Mouse (Mus musculus): ENCODE data around the gene Nrip2. TPM values are rescaled to one million over a fixed set of nuclear protein-coding genes. Genes with fewer than 3 reads are reported as not detected.

Gene Nrip2
- polyA plus RNA-seq, 1 experiment, result 0.59 TPM

- no peak for TF ChIP-seq POLR2A (IDR thresholded peaks at IDR 0.05; ENCODE audit: control insufficient read depth, extremely low read depth, insufficient read depth, low read length, poor library complexity)
- no peak for TF ChIP-seq CTCF (IDR thresholded peaks at IDR 0.05; ENCODE audit: borderline replicate concordance, control insufficient read depth, extremely low read depth, insufficient read depth, low read length, poor library complexity)
- no peak for DNase-seq
- peaks cover 5% of the 10 kb centered on the region; the same call in 1 of the 2 replicates for H3K36me3 ChIP-seq (ENCODE audit: control insufficient read depth, insufficient read depth, low read length)
- no peaks in the 10 kb centered on the region for H3K27me3 ChIP-seq (ENCODE audit: control insufficient read depth, insufficient read depth, low read length)
- 21% methylated on average over 9 of the region's 9 CpGs for WGBS
- H3K4me3 ChIP-seq (ENCODE audit: control insufficient read depth, insufficient read depth, low read length), result peak overlapping the region; percentile 99
- H3K27ac ChIP-seq (ENCODE audit: control insufficient read depth, insufficient read depth, low read length), result peak overlapping the region; percentile 14; the same call in 1 of the 2 replicates
- H3K4me1 ChIP-seq (replicated peaks; ENCODE audit: control insufficient read depth, insufficient read depth, low read length), result peaks cover 10% of the 10 kb centered on the region
Observed at GRCm38 (mm10) chr6:128361901-128362300, 37.2 kb upstream of the Nrip2 start.

GRCm38 (mm10) chr6:128362381-128363006, 36.6 kb upstream of the Nrip2 start, which contains the start of the genes Rhno1 and Foxm1:
TSS of gene Rhno1 (minus strand) at chr6:128362911.
TSS of gene Foxm1 (plus strand) at chr6:128362967.
- H3K27ac ChIP-seq (ENCODE audit: control insufficient read depth, insufficient read depth, low read length), result peak within 1 kb of the TSS; percentile 14; the same call in 1 of the 2 replicates
- TF ChIP-seq CTCF (IDR thresholded peaks at IDR 0.05; ENCODE audit: borderline replicate concordance, control insufficient read depth, extremely low read depth, insufficient read depth, low read length, poor library complexity) (0 out of 2 replicates have a peak, but pooled peaks have one; percentile 4), POLR2A (IDR thresholded peaks at IDR 0.05; ENCODE audit: control insufficient read depth, extremely low read depth, insufficient read depth, low read length, poor library complexity) (no peak)
- under 1% methylated on average over 67 of the region's 76 CpGs for WGBS
- peak; percentile 84 for DNase-seq
- H3K36me3 ChIP-seq (ENCODE audit: control insufficient read depth, insufficient read depth, low read length), result peaks cover 8% of the 10 kb centered on the region; the same call in 1 of the 2 replicates
- no peaks in the 10 kb centered on the region for H3K27me3 ChIP-seq (ENCODE audit: control insufficient read depth, insufficient read depth, low read length)
- H3K4me1 ChIP-seq (replicated peaks; ENCODE audit: control insufficient read depth, insufficient read depth, low read length), result peaks cover 10% of the 10 kb centered on the region
- H3K4me3 ChIP-seq (ENCODE audit: control insufficient read depth, insufficient read depth, low read length), result peak within 1 kb of the TSS; percentile 99

- Histone ChIP-seq H3K4me1 (replicated peaks; ENCODE audit: control insufficient read depth, insufficient read depth, low read length) (peaks cover 10% of the 10 kb centered on the region), H3K36me3 (ENCODE audit: control insufficient read depth, insufficient read depth, low read length) (peaks cover 13% of the 10 kb centered on the region; the same call in 1 of the 2 replicates), H3K4me3 (ENCODE audit: control insufficient read depth, insufficient read depth, low read length) (peak overlapping the region; percentile 99), H3K27ac (ENCODE audit: control insufficient read depth, insufficient read depth, low read length) (no peak overlapping the region), H3K27me3 (ENCODE audit: control insufficient read depth, insufficient read depth, low read length) (no peaks in the 10 kb centered on the region)
- TF ChIP-seq POLR2A (IDR thresholded peaks at IDR 0.05; ENCODE audit: control insufficient read depth, extremely low read depth, insufficient read depth, low read length, poor library complexity), result no peak
- TF ChIP-seq CTCF (IDR thresholded peaks at IDR 0.05; ENCODE audit: borderline replicate concordance, control insufficient read depth, extremely low read depth, insufficient read depth, low read length, poor library complexity), result no peak
- WGBS, result 2% methylated on average over 46 of the region's 46 CpGs
- DNase-seq, result no peak
Observed at GRCm38 (mm10) chr6:128363007-128363825, 35.9 kb upstream of the Nrip2 start.

GRCm38 (mm10) chr6:128364721-128365120, 34.4 kb upstream of the Nrip2 start:
- Histone ChIP-seq H3K27me3 (ENCODE audit: control insufficient read depth, insufficient read depth, low read length) (no peaks in the 10 kb centered on the region), H3K4me3 (ENCODE audit: control insufficient read depth, insufficient read depth, low read length) (no peak overlapping the region), H3K4me1 (replicated peaks; ENCODE audit: control insufficient read depth, insufficient read depth, low read length) (peaks cover 10% of the 10 kb centered on the region), H3K36me3 (ENCODE audit: control insufficient read depth, insufficient read depth, low read length) (peaks cover 23% of the 10 kb centered on the region), H3K27ac (ENCODE audit: control insufficient read depth, insufficient read depth, low read length) (no peak overlapping the region)
- no peak for TF ChIP-seq CTCF (IDR thresholded peaks at IDR 0.05; ENCODE audit: borderline replicate concordance, control insufficient read depth, extremely low read depth, insufficient read depth, low read length, poor library complexity)
- TF ChIP-seq POLR2A (IDR thresholded peaks at IDR 0.05; ENCODE audit: control insufficient read depth, extremely low read depth, insufficient read depth, low read length, poor library complexity), result no peak
- whole genome bisulfite sequencing, result 91% methylated on average over 6 of the region's 6 CpGs
- no peak for DNase-seq

- WGBS, result 95% methylated on average over 5 of the region's 5 CpGs
Observed at GRCm38 (mm10) chr6:128366466-128366865, 32.6 kb upstream of the Nrip2 start.

GRCm38 (mm10) chr6:128370040-128370439, 29.1 kb upstream of the Nrip2 start:
- no peak for DNase-seq
- H3K36me3 ChIP-seq (ENCODE audit: control insufficient read depth, insufficient read depth, low read length), result peaks cover 56% of the 10 kb centered on the region
- WGBS, result 95% methylated on average over 5 of the region's 5 CpGs

More at GRCm38 (mm10) chr6:128366466-128366865, 32.6 kb upstream of the Nrip2 start:
- no peak for DNase-seq
- H3K27me3 ChIP-seq (ENCODE audit: control insufficient read depth, insufficient read depth, low read length), result no peaks in the 10 kb centered on the region
- no peak overlapping the region for H3K4me3 ChIP-seq (ENCODE audit: control insufficient read depth, insufficient read depth, low read length)
- H3K27ac ChIP-seq (ENCODE audit: control insufficient read depth, insufficient read depth, low read length), result no peak overlapping the region
- TF ChIP-seq POLR2A (IDR thresholded peaks at IDR 0.05; ENCODE audit: control insufficient read depth, extremely low read depth, insufficient read depth, low read length, poor library complexity), result no peak
- no peak for TF ChIP-seq CTCF (IDR thresholded peaks at IDR 0.05; ENCODE audit: borderline replicate concordance, control insufficient read depth, extremely low read depth, insufficient read depth, low read length, poor library complexity)
- peaks cover 38% of the 10 kb centered on the region for H3K36me3 ChIP-seq (ENCODE audit: control insufficient read depth, insufficient read depth, low read length)
- peaks cover 7% of the 10 kb centered on the region for H3K4me1 ChIP-seq (replicated peaks; ENCODE audit: control insufficient read depth, insufficient read depth, low read length)

More at GRCm38 (mm10) chr6:128370040-128370439, 29.1 kb upstream of the Nrip2 start:
- Histone ChIP-seq H3K27ac (ENCODE audit: control insufficient read depth, insufficient read depth, low read length) (no peak overlapping the region), H3K4me3 (ENCODE audit: control insufficient read depth, insufficient read depth, low read length) (no peak overlapping the region), H3K4me1 (replicated peaks; ENCODE audit: control insufficient read depth, insufficient read depth, low read length) (no peaks in the 10 kb centered on the region), H3K27me3 (ENCODE audit: control insufficient read depth, insufficient read depth, low read length) (no peaks in the 10 kb centered on the region)
- no peak for TF ChIP-seq POLR2A (IDR thresholded peaks at IDR 0.05; ENCODE audit: control insufficient read depth, extremely low read depth, insufficient read depth, low read length, poor library complexity)
- no peak for TF ChIP-seq CTCF (IDR thresholded peaks at IDR 0.05; ENCODE audit: borderline replicate concordance, control insufficient read depth, extremely low read depth, insufficient read depth, low read length, poor library complexity)
